Mouse (Mus musculus) neural tube, embryonic 11.5 days (tissue): ENCODE measurements at regions not wholly inside any gene's neighbourhood (a gene's known extent, or its start where the extent isn't known, plus 50 kb on each side); places are given as distances from the start of the nearest gene placed in this dataset.

Source experiments
- ATAC-seq: fragments of 200-750 bp; cut with Nextera tagmentation; 2 replicates; pipeline ENCODE4 v1.8.0; 2017; ENCODE audit warnings: moderate number of reproducible peaks, mild to moderate bottlenecking, moderate TSS enrichment, moderate library complexity; ENCODE audit not compliant: insufficient read depth, low FRiP score, low TSS enrichment
- DNase-seq: peaks from one replicate; pipeline ENCODE4 v3.0.0-alpha.2; 2015; ENCODE audit warnings: low spot score
- H3K27ac ChIP-seq: fragments of 300-500 bp; sonication (generic); 2 replicates; pipeline ENCODE4 v1.5.1; 2014; ENCODE audit warnings: low read depth, mild to moderate bottlenecking, low read length
- H3K27me3 ChIP-seq: fragments of 300-500 bp; sonication (generic); 2 replicates; pipeline ENCODE4 v1.6.1; 2014; ENCODE audit warnings: mild to moderate bottlenecking, low read length, mixed read lengths; ENCODE audit not compliant: control insufficient read depth, insufficient read depth
- H3K36me3 ChIP-seq: fragments of 300-500 bp; sonication (generic); 2 replicates; pipeline ENCODE4 v1.6.1; 2014; ENCODE audit warnings: mild to moderate bottlenecking, low read length, moderate library complexity, mixed read lengths; ENCODE audit not compliant: control insufficient read depth, insufficient read depth
- H3K4me1 ChIP-seq: fragments of 300-500 bp; sonication (generic); 2 replicates; pipeline ENCODE4 v1.6.1; 2014; ENCODE audit warnings: low read length, mixed read lengths; ENCODE audit not compliant: control insufficient read depth, insufficient read depth
- H3K4me2 ChIP-seq: fragments of 300-500 bp; sonication (generic); 2 replicates; pipeline ENCODE4 v1.6.1; 2014; ENCODE audit warnings: low read depth, mild to moderate bottlenecking, moderate library complexity
- H3K4me3 ChIP-seq: fragments of 300-500 bp; sonication (generic); 2 replicates; pipeline ENCODE4 v1.5.1; 2014; ENCODE audit warnings: low read depth, low read length
- H3K9ac ChIP-seq: fragments of 300-500 bp; sonication (generic); 2 replicates; pipeline ENCODE4 v1.6.1; 2014; ENCODE audit warnings: mild to moderate bottlenecking, low read length
- H3K9me3 ChIP-seq: fragments of 300-500 bp; sonication (generic); 2 replicates; pipeline ENCODE4 v1.6.1; 2016; ENCODE audit warnings: low read length; ENCODE audit not compliant: control insufficient read depth
- WGBS: fragments of 180-500 bp; shearing (Covaris S2); extraction: QIAGEN DNeasy Blood & Tissue Kit; methylation state at CpG from one replicate; pipeline ENCODE4 v1.1.7; 2014; 5-methylcytosine and 5-hydroxymethylcytosine counted together

GRCm38 (mm10) chr2:160093078-160093477 lies 240.9 kb downstream of the Gm826 start:
- no peak overlapping the region for H3K4me3 ChIP-seq
- no peak for DNase-seq
- H3K27me3 ChIP-seq: no peaks in the 10 kb centered on the region
- ATAC-seq: no peak
- no peak overlapping the region for H3K27ac ChIP-seq
- H3K36me3 ChIP-seq: no peaks in the 10 kb centered on the region
- WGBS: 37% methylated on average over 12 of the region's 12 CpGs
- no peaks in the 10 kb centered on the region for H3K9me3 ChIP-seq
- H3K4me1 ChIP-seq: no peaks in the 10 kb centered on the region
- H3K9ac ChIP-seq: no peak overlapping the region
- H3K4me2 ChIP-seq: no peak overlapping the region

DNA sequence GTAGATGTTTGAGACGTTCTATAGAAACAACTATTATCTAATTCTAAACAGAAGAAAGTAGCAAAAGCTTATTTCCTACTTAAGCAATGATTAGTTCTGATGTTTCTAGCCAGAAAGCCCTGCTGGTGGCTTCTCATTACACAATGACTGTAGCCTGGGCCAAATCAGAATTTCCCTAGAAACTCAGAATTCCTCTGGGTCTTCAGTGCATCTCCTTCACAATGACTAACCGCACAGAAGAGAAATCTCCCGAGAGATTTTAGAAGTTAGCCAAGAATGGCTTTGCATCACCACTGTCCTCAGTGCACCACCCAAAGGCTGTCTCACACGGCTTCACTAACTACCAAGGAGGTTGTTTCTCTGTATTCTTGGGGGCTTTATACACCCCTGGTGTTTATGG lies 248.0 kb downstream of the Gm826 start:
- WGBS: 62% methylated on average over 4 of the region's 4 CpGs
- Histone ChIP-seq H3K4me3 (no peak overlapping the region), H3K9ac (no peak overlapping the region), H3K27me3 (no peaks in the 10 kb centered on the region), H3K4me2 (no peak overlapping the region), H3K9me3 (no peaks in the 10 kb centered on the region), H3K36me3 (no peaks in the 10 kb centered on the region), H3K4me1 (no peaks in the 10 kb centered on the region), H3K27ac (no peak overlapping the region)
- DNase-seq: no peak
- ATAC-seq: no peak

GRCm38 (mm10) chr2:160083674-160084073 lies 250.3 kb downstream of the Gm826 start:
- Histone ChIP-seq H3K9ac (no peak overlapping the region), H3K27ac (no peak overlapping the region), H3K4me3 (no peak overlapping the region), H3K4me1 (no peaks in the 10 kb centered on the region), H3K36me3 (no peaks in the 10 kb centered on the region), H3K9me3 (no peaks in the 10 kb centered on the region), H3K27me3 (no peaks in the 10 kb centered on the region), H3K4me2 (no peak overlapping the region)
- ATAC-seq: no peak
- WGBS: 93% methylated on average over 4 of the region's 4 CpGs
- DNase-seq: no peak

- no peaks in the 10 kb centered on the region for H3K4me1 ChIP-seq
- ATAC-seq (no peak), DNase-seq (no peak)
- no peaks in the 10 kb centered on the region for H3K27me3 ChIP-seq
- no peak overlapping the region for H3K4me3 ChIP-seq
- no peak overlapping the region for H3K9ac ChIP-seq
- H3K36me3 ChIP-seq: no peaks in the 10 kb centered on the region
- no peak overlapping the region for H3K4me2 ChIP-seq
- WGBS: 75% methylated on average over 5 of the region's 5 CpGs
- H3K27ac ChIP-seq: no peak overlapping the region
- H3K9me3 ChIP-seq: no peaks in the 10 kb centered on the region
Observed at GRCm38 (mm10) chr2:160082106-160082653, 251.8 kb downstream of the Gm826 start.

DNA sequence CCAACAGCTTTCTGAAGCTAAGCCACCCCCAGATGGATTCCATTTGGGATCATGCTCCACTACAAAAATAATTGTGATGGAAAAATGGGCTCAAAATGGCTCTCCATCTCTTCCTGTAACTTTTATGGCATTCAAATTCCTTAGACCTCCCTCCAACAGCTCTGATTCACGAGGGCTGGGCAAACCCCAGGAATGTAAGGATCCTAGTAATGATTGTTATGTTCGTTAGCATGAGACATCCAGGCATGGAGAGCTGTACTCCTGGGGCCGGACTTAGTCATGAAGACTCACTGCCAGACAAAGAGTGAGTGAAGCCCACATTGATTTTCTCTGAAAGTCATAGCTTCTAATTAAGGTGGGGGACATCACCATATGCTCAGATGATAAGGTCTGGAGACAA lies 258.3 kb downstream of the Gm826 start:
- Histone ChIP-seq H3K4me2 (no peak overlapping the region), H3K4me3 (no peak overlapping the region), H3K9ac (no peak overlapping the region), H3K36me3 (no peaks in the 10 kb centered on the region), H3K27me3 (no peaks in the 10 kb centered on the region), H3K9me3 (no peaks in the 10 kb centered on the region), H3K27ac (no peak overlapping the region), H3K4me1 (no peaks in the 10 kb centered on the region)
- ATAC-seq (no peak), DNase-seq (no peak)
- WGBS: 74% methylated on average over 3 of the region's 3 CpGs

GRCm38 (mm10) chr2:160070441-160070840 lies 263.5 kb downstream of the Gm826 start:
- Histone ChIP-seq H3K36me3 (no peaks in the 10 kb centered on the region), H3K27ac (no peak overlapping the region), H3K4me2 (no peak overlapping the region), H3K27me3 (no peaks in the 10 kb centered on the region), H3K9me3 (no peaks in the 10 kb centered on the region), H3K4me1 (no peaks in the 10 kb centered on the region), H3K4me3 (no peak overlapping the region), H3K9ac (no peak overlapping the region)
- ATAC-seq (no peak), DNase-seq (no peak)
- WGBS: 93% methylated on average over 2 of the region's 2 CpGs

DNA sequence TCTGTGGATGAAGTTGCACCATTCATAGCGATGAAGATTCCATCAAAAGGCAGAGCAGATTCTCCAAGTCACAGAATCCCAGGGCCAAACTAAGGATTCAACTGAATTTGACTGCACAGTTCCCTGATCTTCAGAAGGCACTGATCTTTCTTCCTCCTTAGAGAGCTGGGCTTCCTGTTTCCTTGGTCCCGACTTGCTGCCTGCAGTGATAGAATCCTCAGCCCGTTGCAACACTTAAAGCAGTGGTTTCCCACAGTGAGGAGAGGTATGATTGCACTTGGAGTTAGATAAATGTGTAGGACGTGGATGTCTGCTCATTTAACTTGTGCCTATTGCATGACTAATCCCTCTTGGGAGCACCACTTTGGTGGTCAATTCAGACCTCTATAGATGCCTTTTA lies 265.2 kb downstream of the Gm826 start:
- Histone ChIP-seq H3K9ac (no peak overlapping the region), H3K4me3 (no peak overlapping the region), H3K4me2 (no peak overlapping the region), H3K9me3 (no peaks in the 10 kb centered on the region), H3K4me1 (no peaks in the 10 kb centered on the region), H3K27ac (no peak overlapping the region), H3K27me3 (no peaks in the 10 kb centered on the region), H3K36me3 (no peaks in the 10 kb centered on the region)
- WGBS: 78% methylated on average over 4 of the region's 4 CpGs
- ATAC-seq (no peak), DNase-seq (no peak)

GRCm38 (mm10) chr2:160067904-160068303 lies 266.1 kb downstream of the Gm826 start:
- Histone ChIP-seq H3K4me3 (no peak overlapping the region), H3K9me3 (no peaks in the 10 kb centered on the region), H3K9ac (no peak overlapping the region), H3K27me3 (no peaks in the 10 kb centered on the region), H3K4me1 (no peaks in the 10 kb centered on the region), H3K27ac (no peak overlapping the region), H3K4me2 (no peak overlapping the region), H3K36me3 (no peaks in the 10 kb centered on the region)
- no peak for DNase-seq
- no peak for ATAC-seq
- 84% methylated on average over 9 of the region's 9 CpGs for WGBS

GRCm38 (mm10) chr2:160066491-160067303 lies 267.3 kb downstream of the Gm826 start:
- H3K36me3 ChIP-seq: no peaks in the 10 kb centered on the region
- no peak for DNase-seq
- WGBS: 51% methylated on average over 6 of the region's 6 CpGs
- H3K4me1 ChIP-seq: no peaks in the 10 kb centered on the region
- H3K27ac ChIP-seq: no peak overlapping the region
- H3K9ac ChIP-seq: no peak overlapping the region
- H3K4me2 ChIP-seq: no peak overlapping the region
- no peak overlapping the region for H3K4me3 ChIP-seq
- no peak for ATAC-seq
- no peaks in the 10 kb centered on the region for H3K27me3 ChIP-seq
- H3K9me3 ChIP-seq: no peaks in the 10 kb centered on the region
